Mouse (Mus musculus) ovary, postnatal 14 days (tissue): Measurements from ENCODE around the gene Zfp866.

Experiments
- DNase-seq: peaks from one replicate; pipeline ENCODE4 v3.0.0; 2022; ENCODE audit warnings: low spot score

Zfp866 gene

DNA sequence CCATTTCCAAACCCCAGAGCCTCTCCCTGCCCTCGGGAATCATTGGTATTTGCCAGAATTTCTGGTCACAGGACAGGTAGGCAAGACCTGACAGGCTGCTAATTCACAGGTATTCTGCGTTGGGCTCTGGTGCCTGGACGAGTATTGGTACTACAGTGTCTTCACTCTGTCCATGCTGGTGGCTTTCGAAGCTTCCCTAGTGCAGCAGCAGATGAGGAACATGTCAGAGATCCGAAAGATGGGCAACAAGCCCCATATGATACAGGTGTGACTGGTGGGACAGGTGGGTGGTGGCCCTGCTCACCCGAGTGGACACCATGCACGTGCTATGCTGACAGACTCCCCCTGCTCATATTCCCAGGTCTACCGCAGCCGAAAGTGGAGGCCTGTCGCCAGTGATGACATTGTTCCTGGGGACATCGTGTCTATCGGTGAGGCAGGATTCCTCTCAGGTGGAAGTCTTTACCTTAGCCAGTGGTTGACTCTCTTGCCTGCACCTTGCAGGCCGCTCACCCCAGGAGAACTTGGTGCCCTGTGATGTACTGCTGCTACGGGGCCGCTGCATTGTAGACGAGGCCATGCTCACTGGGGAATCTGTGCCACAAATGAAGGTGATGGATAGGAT is 5.9 kb upstream of the Zfp866 start:
- no peak for DNase-seq

DNA sequence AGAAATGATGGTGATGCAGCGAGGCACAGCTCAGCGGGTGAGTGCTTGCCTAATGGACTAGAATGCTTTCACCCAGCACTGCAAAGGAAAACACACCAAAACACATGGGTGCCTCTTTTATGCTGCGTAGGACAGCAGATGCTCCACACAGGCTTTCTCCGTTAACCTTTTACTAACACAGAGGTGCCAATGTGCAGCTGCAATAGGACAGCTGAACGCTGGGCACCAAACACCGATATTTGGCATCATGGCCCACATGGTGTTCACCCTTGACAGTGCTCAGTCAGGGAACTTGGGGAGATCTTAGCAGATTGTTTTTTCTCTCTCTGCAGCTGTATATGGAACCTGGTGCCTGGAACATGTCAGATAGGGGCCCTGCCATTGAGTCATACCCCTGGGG is 3.9 kb upstream of the Zfp866 start:
- no peak for DNase-seq

- DNase-seq: no peak
These were observed 3.1 kb upstream of the Zfp866 start for GRCm38 (mm10) chr8:69794096-69794495.

DNA sequence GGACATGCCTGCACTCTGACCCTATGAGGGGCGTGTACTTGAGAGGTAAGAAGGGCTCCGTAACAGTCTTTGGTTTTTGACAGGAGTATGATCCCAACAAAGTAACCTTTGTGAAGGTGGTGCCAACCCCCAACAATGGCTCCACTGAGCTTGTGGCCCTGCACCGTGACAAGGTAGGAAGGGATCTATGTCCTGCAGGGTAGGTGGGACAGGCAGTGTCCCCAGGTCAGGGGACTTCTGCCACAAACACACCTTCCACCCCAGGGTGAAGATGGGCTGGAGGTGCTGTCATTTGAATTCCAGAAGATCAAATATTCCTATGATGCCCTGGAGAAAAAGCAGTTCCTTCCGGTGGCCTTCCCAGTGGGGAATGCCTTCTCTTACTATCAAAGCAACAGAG is 2.7 kb upstream of the Zfp866 start:
- no peak for DNase-seq

DNA sequence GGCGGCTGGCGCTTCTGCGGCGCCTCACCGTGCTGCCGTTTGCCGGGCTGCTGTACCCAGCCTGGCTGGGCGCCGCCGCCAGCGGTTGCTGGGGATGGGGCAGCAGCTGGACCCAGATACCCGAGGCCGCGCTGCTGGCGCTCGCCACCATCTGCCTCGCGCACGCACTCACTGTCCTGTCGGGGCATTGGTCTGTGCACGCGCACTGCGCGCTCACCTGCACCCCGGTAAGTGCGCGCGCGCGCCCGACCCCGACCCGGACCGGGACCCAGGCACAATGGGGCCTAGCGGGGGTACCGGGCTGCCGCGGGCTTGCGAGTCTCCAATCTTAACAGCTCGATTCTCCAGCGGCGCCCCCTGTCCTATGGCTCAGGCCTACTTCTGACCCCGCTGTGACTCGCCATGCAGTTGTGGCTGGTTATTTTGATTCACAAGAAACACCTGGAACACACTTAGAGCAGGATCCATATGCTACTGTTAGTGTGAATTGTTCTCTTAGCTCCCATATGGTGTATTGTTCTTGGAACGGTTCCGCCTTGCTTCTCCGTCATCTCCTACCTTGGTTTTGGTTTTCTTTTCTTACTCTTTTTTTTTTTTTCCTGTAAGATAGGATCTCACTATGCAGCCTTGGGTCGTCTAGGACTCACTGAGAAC is 564 bp upstream of the Zfp866 start:
- peak; percentile 25 for DNase-seq

DNA sequence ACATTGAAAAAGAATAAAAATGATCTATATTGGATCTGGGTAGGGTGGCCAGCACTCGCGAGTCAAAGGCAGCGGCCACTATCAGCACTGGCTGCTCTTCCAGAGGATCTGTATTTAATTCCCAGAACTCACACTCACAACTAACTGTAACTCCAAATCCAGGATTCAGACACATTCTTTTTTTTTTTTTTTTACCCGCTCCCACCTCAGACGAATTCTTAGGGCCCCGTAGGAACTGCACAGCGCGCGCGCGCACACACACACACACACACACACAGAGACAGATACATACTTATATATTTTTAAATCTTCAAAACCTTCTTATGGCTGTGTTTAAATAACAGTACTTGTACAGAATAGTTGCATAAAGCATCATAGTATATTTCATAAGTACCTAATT is 614 bp downstream of the Zfp866 start:
- DNase-seq: no peak

GRCm38 (mm10) chr8:69789731-69790130 is 1.2 kb downstream of the Zfp866 start:
- DNase-seq: no peak

GRCm38 (mm10) chr8:69789105-69789504 is 1.9 kb downstream of the Zfp866 start:
- no peak for DNase-seq

DNA sequence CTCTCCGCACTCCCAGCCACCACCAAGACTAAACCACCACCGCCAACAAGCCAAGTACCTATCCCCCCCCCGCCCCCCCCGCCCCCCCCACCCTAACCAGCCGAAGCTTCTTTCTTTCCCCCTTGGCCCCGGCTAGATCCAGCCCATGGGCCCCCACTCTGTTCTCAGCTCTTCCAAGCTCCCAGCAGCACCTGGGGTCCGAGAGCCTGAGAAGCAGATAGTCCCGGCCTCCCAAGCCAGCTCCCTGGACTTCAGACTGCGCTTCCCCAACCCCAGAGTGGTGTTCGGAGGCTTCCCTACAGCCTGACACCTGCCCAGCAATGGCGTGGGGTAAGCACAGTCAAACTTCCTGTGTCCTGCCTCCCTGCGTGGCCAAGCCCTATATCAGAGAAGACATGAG is 13.9 kb downstream of the Zfp866 start:
- DNase-seq: no peak

- no peak for DNase-seq
These were observed 15.8 kb downstream of the Zfp866 start for GRCm38 (mm10) chr8:69775149-69775534.

DNA sequence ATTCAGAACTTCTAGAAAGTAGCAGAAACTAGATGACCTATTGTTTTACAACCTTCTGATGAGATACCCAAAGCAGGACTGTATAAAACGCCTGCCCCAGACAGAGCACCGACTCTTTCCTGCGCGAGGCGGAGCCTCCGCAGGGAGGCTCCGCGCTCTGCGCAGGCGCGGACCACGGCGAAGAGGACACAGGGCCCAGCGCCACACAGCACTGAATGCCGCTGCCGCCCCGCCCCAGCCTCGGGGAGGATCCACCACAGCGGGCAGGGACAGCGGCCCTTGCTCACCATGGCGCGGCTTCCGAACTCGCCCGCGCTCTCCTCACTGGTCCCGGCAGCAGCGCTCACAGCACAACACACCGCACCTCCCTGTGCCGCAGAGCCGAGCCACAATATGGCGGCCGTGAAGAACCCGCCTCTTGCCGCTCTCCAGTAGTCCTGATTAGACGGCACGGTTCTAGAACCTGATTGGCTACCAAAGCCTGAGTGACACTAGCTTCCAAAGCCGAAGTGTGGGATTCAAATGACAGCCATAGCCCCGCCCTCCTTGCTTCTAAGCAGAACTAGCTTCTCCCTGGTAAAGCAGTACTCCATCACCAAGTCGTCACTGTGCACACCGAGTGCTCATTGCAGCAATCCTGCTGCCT is 16.4 kb downstream of the Zfp866 start, which contains the start of gene Gm20422:
Gene Gm20422 (minus strand): TSS at position 384 of the 646 bp plus-strand sequence.
- DNase-seq: peak; percentile 61

DNA sequence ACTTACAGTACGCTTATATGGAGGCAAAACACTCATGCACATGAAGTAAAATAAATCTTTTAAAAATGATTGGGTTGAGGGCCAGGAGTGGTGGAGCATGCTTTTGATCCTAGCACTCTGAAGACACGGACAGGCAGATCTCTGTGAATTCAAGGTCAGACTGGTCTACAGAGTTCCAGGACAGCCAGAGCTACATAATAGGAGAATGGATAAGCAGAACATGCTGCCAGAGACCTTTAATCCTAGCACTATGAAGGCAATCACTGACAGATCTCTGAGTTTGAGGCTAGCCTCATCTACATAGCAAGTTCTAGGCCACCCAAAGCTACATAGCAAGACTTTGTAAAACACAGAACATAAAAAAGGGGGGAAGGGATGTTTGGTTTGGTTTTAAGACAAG is 18.9 kb downstream of the Zfp866 start:
- DNase-seq: no peak

DNA sequence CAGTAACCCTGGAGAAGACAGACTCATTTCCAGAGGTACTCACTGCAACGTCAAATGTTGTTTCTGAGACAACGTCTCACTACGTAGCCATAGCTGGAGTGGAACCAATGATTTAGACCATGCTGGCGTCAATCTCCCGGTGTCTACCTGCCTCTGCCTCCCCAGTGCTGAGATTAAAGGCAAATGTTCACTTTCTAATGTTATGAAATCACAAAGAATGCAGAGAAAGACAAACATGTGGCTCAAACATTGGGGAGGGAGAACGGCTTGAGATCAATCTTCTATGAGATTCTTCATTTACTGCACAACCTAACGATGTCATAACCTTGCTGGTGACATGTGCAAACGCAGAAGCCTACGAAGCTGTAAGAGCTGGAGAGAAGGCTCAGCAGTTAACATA is 19.8 kb downstream of the Zfp866 start:
- no peak for DNase-seq

- no peak for DNase-seq
These were observed 29.0 kb downstream of the Zfp866 start for GRCm38 (mm10) chr8:69761814-69762445.

- no peak for DNase-seq
These were observed 32.7 kb downstream of the Zfp866 start for GRCm38 (mm10) chr8:69758316-69758715.

DNA sequence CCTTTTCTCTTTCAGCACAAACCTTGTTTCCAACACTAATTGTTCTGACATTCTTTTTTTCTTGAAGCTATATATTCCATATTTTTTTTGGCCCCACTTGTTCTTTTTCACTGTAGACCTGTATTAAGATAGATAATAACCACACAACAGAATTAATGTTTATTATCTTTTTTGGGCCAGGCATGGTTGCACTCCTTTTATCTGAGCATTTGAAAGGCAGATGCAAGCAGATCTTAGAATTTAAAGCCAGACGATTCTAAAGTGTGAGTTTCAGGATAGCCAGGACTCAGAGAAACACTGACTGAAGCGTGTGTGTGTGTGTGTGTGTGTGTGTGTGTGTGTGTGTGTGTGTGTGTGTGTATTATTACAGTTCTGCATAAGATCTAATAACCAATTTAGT is 38.5 kb downstream of the Zfp866 start:
- no peak for DNase-seq

DNA sequence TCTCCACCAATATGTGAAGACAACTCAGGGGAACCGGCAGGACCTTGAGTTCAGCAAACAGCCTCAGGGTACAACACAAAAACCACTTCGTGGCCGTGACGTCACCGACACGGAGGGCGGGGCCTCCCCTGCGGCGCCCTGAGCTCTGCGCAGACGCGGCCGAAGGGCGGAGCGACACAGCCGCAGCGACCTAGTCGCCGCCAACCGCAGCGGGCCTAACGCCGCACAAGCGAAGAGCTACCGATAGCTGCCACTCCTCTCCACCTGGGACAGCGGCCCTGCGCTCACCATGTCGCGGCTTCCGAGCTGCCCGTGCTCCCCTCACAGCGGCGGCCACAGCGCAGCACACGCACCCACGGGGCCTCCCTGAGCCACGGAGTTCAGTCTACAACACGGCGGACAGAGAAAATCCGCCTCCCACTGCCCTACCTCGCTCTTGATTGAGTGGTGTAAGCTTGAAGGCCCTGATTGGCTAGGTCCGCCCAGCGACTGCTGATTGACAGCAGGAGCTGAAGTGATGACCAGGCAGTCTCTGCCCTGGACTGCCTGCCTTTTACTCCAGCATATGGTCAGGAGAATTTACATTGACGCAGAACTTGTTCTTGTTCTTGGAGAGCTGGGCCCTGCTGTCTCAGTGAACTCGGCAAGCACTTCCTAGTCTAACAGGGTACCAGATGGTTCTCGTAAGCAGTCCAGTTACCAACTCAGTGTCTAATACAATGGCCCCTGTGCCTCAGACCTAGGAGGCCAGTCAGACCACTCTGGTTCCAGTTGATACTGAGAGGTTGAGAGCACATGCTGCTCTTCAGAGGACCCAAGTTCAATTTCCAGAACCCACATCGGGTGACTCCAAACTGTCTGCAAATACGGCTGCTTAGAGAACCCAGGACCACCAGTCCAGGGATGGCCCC is 41.2 kb downstream of the Zfp866 start, which contains the start of gene Zfp963:
Gene Zfp963 (minus strand): TSS at position 427 of the 911 bp plus-strand sequence.
- DNase-seq: peak; percentile 93

DNA sequence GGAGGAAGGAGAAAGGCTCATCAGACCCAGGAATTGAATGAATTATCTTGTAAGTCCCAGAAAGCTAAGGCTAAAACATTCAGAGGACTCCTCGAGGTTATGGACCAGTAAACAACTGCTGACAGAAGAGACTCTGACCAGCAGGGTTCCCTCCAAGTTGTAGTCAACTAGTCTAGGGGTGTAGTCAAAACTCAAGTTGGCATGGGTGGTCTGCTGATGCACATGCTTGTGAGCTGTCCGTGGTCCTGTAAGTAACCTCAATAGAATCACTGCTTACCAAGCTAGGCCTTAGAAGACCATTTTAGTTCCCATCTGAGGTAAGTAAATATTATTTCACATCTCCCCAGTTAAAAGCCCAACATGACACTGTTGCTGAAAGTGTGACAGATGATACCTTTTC is 49.7 kb downstream of the Zfp866 start:
- no peak for DNase-seq

DNA sequence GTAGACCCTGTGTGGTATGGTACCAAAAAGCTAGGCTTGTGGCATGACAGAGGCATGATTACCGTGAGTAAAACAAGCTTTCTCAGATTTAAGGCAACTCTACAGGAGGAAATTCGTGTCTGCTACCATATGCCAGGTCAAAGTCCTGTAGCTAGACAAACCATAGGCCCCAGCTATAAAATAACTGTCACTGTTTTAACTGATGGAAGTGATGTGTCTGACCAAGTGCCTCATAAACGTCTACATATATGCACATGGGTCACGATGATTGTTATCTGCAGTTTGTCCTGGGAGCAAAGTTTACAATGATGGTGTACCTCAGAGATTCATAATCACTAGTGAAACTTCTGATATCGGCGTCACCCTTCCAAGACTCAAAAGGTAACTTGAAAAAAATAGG is 50.2 kb downstream of the Zfp866 start:
- no peak for DNase-seq

DNA sequence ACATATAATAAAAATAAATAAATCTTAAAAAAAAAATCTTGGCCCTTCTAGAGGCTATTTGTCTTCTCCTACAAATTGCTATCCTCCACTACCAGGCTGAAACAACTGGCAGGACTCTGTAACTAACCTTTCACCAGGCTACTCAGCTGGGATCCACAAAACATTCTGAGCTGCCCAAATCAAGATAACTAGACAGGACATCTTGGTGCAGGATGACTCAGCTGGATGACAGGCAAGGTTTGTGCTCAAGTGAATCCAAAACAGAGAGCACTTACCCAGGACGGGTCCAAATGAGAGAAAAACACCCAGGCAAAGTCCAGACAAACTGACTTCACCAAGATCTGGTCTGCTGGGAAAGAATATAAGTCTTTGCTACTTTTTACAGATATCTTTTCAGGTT is 55.5 kb downstream of the Zfp866 start:
- no peak for DNase-seq

DNA sequence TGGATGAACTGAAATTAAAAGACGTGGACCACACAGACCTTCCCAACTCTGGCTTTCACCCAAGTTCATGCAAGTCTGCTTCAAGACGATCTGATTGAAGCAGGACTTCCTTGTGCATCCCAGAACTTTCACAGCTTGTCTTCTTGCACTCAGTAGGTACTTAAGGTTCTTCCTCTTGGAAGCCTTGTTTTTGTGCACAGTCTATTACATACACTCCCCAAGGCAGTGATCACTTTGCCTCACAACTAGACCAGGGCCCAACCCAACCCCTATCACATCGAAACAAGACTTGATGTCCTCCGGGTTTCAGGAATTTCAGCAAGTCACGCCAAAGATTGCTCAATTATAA is 73.8 kb downstream of the Zfp866 start:
- no peak for DNase-seq
